Mouse (Mus musculus) activated CD4-positive, CD25-positive, alpha-beta regulatory T cell, adult 4 months (primary cell): ENCODE measurements around the gene Olfr1022. TPM values are rescaled to one million over a fixed set of nuclear protein-coding genes. Genes with fewer than 3 reads are reported as not detected.

ENCODE experiments used
- ATAC-seq: one replicate; pipeline ENCODE4 v1.8.0; 2017
- polyA plus RNA-seq, 2 experiments: library from polyadenylated mRNA; unstranded; fragments of 100-300 nt; shearing (Covaris generic); gene quantifications; one replicate each; pipeline ENCODE4 v1.2.1; 2017

The Olfr1022 gene
- polyA plus RNA-seq, result not detected

- no peak for ATAC-seq
Measured at GRCm38 (mm10) chr2:85868294-85868693, at the start of gene Olfr1022. Gene Olfr1022 (plus strand): TSS chr2:85868594.

GRCm38 (mm10) chr2:85845383-85845782, 23.0 kb upstream of the Olfr1022 start, which contains the start of gene Olfr1019:
Gene Olfr1019 (minus strand): TSS chr2:85845483.
- no peak for ATAC-seq

GRCm38 (mm10) chr2:85846730-85847129, 21.7 kb upstream of the Olfr1022 start, which contains the start of gene Olfr1020:
Gene Olfr1020 (plus strand): TSS chr2:85847030.
- ATAC-seq, result no peak

GRCm38 (mm10) chr2:85885340-85885739, 16.9 kb downstream of the Olfr1022 start, which contains the start of gene Olfr1023:
Gene Olfr1023 (plus strand): TSS chr2:85885640.
- ATAC-seq, result no peak

GRCm38 (mm10) chr2:85904952-85905351, 36.6 kb downstream of the Olfr1022 start, which contains the start of gene Olfr1024:
Gene Olfr1024 (minus strand): TSS chr2:85905052.
- no peak for ATAC-seq

GRCm38 (mm10) chr2:85913197-85913596, 44.8 kb downstream of the Olfr1022 start:
- no peak for ATAC-seq

GRCm38 (mm10) chr2:85914893-85915292, 46.5 kb downstream of the Olfr1022 start, which contains the start of gene Olfr1025-ps1:
Gene Olfr1025-ps1 (plus strand): TSS chr2:85915193.
- no peak for ATAC-seq

Other genes with a start within 250 kb of the Olfr1022 start
- gene Olfr1002, start 217.9 kb upstream of the Olfr1022 start, polyA plus RNA-seq, result not detected
- gene Olfr154, start 204.1 kb upstream of the Olfr1022 start, polyA plus RNA-seq, result not detected
- gene Olfr1006, start 189.8 kb upstream of the Olfr1022 start, polyA plus RNA-seq, result not detected
- gene Olfr1008, start 179.2 kb upstream of the Olfr1022 start, polyA plus RNA-seq, result not detected
- gene Olfr1009, start 153.2 kb upstream of the Olfr1022 start, polyA plus RNA-seq, result not detected
- gene Olfr1012, start 105.8 kb upstream of the Olfr1022 start, polyA plus RNA-seq, result not detected
- not detected for gene Olfr1013, start 101.5 kb upstream of the Olfr1022 start, polyA plus RNA-seq
- not detected for gene Olfr1014, start 95.9 kb upstream of the Olfr1022 start, polyA plus RNA-seq
- under 1 TPM in 1 of 2 experiments, not detected in 1; 0.13 TPM for gene Olfr1015, start 86.6 kb upstream of the Olfr1022 start, polyA plus RNA-seq
- not detected for gene Olfr1016, start 66.0 kb upstream of the Olfr1022 start, polyA plus RNA-seq
- not detected for gene Olfr1018, start 50.1 kb upstream of the Olfr1022 start, polyA plus RNA-seq
- not detected for gene Olfr1019, start 23.1 kb upstream of the Olfr1022 start, polyA plus RNA-seq
- not detected for gene Olfr1020, start 21.6 kb upstream of the Olfr1022 start, polyA plus RNA-seq
- gene Olfr1023, start 17.0 kb downstream of the Olfr1022 start, polyA plus RNA-seq, result not detected
- gene Olfr1024, start 36.5 kb downstream of the Olfr1022 start, polyA plus RNA-seq, result not detected
- not detected for gene Olfr1025-ps1, start 46.6 kb downstream of the Olfr1022 start, polyA plus RNA-seq
- not detected for gene Olfr1026, start 53.0 kb downstream of the Olfr1022 start, polyA plus RNA-seq
- gene Olfr1028, start 81.8 kb downstream of the Olfr1022 start, polyA plus RNA-seq, result not detected
- gene Olfr1029, start 105.3 kb downstream of the Olfr1022 start, polyA plus RNA-seq, result not detected
- gene Olfr1030, start 110.7 kb downstream of the Olfr1022 start, polyA plus RNA-seq, result not detected
- gene Olfr1031, start 121.7 kb downstream of the Olfr1022 start, polyA plus RNA-seq, result not detected
- not detected for gene Olfr1032, start 136.9 kb downstream of the Olfr1022 start, polyA plus RNA-seq
- gene Olfr1033, start 152.0 kb downstream of the Olfr1022 start, polyA plus RNA-seq, result 1 to 10 TPM in 1 of 2 experiments, not detected in 1; 1.2 TPM
- gene Olfr1034, start 177.3 kb downstream of the Olfr1022 start, polyA plus RNA-seq, result not detected
- gene Olfr1036, start 205.4 kb downstream of the Olfr1022 start, polyA plus RNA-seq, result not detected
- not detected for gene Olfr1037, start 218.8 kb downstream of the Olfr1022 start, polyA plus RNA-seq